ENCODE assay signal across 9 mouse cellular contexts in the genomic region with DNA sequence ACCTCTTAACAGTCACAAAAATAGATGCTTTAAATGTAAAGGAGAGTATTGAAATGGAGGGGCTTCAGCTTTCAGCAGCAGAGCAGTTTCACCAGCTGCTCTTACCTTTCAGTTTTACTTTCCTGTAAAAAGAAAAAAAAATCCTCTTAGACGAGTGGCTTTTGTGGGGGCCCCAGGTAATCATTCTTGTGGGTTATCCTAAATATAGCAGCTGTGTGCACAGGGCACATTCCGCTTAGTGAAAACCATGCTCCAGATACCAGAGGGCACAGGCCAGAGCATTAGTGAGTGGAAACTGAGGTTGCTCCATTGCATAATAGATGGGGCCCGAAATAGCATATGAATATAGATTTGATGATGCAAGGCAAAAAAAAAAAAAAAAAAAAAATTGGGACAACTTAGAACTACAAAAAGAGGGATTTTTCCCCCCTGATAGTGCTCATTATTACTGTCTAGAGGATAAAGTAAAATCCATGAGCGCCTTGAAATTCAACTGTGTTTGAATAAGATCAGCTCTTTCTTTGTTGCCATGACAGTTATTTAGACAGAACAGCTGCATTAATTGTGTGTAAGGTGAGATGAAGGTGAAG. TPM values are rescaled to one million over a fixed set of nuclear protein-coding genes. Genes with fewer than 3 reads are reported as not detected.
A peak's percentile ranks its signal among the peaks of the same experiment; 100 is the strongest.
DNase-seq lines count a peak whose midpoint lies in the region; ATAC-seq and TF ChIP-seq lines count a peak whose summit lies in the region.
"Had no signal": no experiment of that assay in that cellular context is flagged by ENCODE, and none has a peak within 500 bp of the region (broad histone marks: within the 10 kb centered on the region; RNA-seq: fewer than 3 reads in every experiment).

No protein-coding gene starts in this region.

- no peak for DNase-seq in lung, embryonic 14.5 days
- DNase-seq in lung, postnatal 4 days: no peak
- no peak for DNase-seq in midbrain, embryonic 14.5 days
- no peak for DNase-seq in adrenal gland, adult (ENCODE audit: inconsistent age in 2 of 2, low spot score in 1 of 2)
- no peak for DNase-seq in left cerebral cortex, adult 18-20 months (ENCODE audit: low spot score in 2 of 2)
- DNase-seq: cerebellum, postnatal 25 days; kidney, postnatal 25 days had no signal

- H3K27ac ChIP-seq in lung, embryonic 14.5 days (ENCODE audit: low read depth): no peak overlapping the region
- no peak overlapping the region for H3K27ac ChIP-seq in embryonic facial prominence, embryonic 13.5 days
- no peak overlapping the region for H3K27ac ChIP-seq in hindbrain, embryonic 16.5 days (ENCODE audit: low read depth, low read length)
- no peak overlapping the region for H3K27ac ChIP-seq in midbrain, embryonic 14.5 days (replicated peaks; ENCODE audit: low read depth, low read length)

- H3K4me2 ChIP-seq in lung, embryonic 14.5 days: peak overlapping the region; percentile 70
- H3K4me2 ChIP-seq in embryonic facial prominence, embryonic 13.5 days: peak overlapping the region; percentile 70
- H3K4me2 ChIP-seq in hindbrain, embryonic 16.5 days (ENCODE audit: low read length): peak overlapping the region; percentile 71
- H3K4me2 ChIP-seq in midbrain, embryonic 14.5 days (ENCODE audit: low read length): peak overlapping the region; percentile 71

- WGBS in lung, embryonic 14.5 days: 76% methylated on average over 4 of the region's 4 CpGs
- WGBS in embryonic facial prominence, embryonic 13.5 days: 77% methylated on average over 4 of the region's 4 CpGs
- WGBS in hindbrain, embryonic 16.5 days: 86% methylated on average over 4 of the region's 4 CpGs
- 89% methylated on average over 4 of the region's 4 CpGs for WGBS in midbrain, embryonic 14.5 days

- H3K4me3 ChIP-seq in lung, embryonic 14.5 days (ENCODE audit: low read depth, low read length): peak overlapping the region; percentile 66
- H3K4me3 ChIP-seq in embryonic facial prominence, embryonic 13.5 days: peak overlapping the region; percentile 72
- H3K4me3 ChIP-seq in hindbrain, embryonic 16.5 days (ENCODE audit: low read length): no peak overlapping the region
- no peak overlapping the region for H3K4me3 ChIP-seq in midbrain, embryonic 14.5 days (replicated peaks; ENCODE audit: low read depth, low read length)

- no peaks in the 10 kb centered on the region for H3K4me1 ChIP-seq in lung, embryonic 14.5 days (ENCODE audit: insufficient read depth)
- peaks cover 11% of the 10 kb centered on the region for H3K4me1 ChIP-seq in embryonic facial prominence, embryonic 13.5 days
- H3K4me1 ChIP-seq in hindbrain, embryonic 16.5 days (ENCODE audit: control insufficient read depth, insufficient read depth, low read depth, low read length): peaks cover 16% of the 10 kb centered on the region
- peaks cover 12% of the 10 kb centered on the region for H3K4me1 ChIP-seq in midbrain, embryonic 14.5 days (ENCODE audit: control insufficient read depth, insufficient read depth, low read length)

- H3K9ac ChIP-seq in lung, embryonic 14.5 days: peak overlapping the region; percentile 76
- H3K9ac ChIP-seq in embryonic facial prominence, embryonic 13.5 days: peak overlapping the region; percentile 92; the same call in 1 of the 2 replicates
- H3K9ac ChIP-seq in hindbrain, embryonic 16.5 days (ENCODE audit: low read depth, low read length): no peak overlapping the region
- no peak overlapping the region for H3K9ac ChIP-seq in midbrain, embryonic 14.5 days (replicated peaks; ENCODE audit: low read length)

- H3K36me3 ChIP-seq in lung, embryonic 14.5 days (ENCODE audit: insufficient read depth): no peaks in the 10 kb centered on the region
- H3K36me3 ChIP-seq in embryonic facial prominence, embryonic 13.5 days: no peaks in the 10 kb centered on the region
- H3K36me3 ChIP-seq in hindbrain, embryonic 16.5 days (ENCODE audit: control insufficient read depth, insufficient read depth, low read length): no peaks in the 10 kb centered on the region
- no peaks in the 10 kb centered on the region for H3K36me3 ChIP-seq in midbrain, embryonic 14.5 days (ENCODE audit: control insufficient read depth, insufficient read depth, low read length)

- H3K9me3 ChIP-seq in lung, embryonic 14.5 days (ENCODE audit: low read depth, low read length): no peaks in the 10 kb centered on the region
- H3K9me3 ChIP-seq in embryonic facial prominence, embryonic 13.5 days: no peaks in the 10 kb centered on the region
- no peaks in the 10 kb centered on the region for H3K9me3 ChIP-seq in hindbrain, embryonic 16.5 days (ENCODE audit: control insufficient read depth, low read length)
- no peaks in the 10 kb centered on the region for H3K9me3 ChIP-seq in midbrain, embryonic 14.5 days (ENCODE audit: control insufficient read depth, low read length)

- ATAC-seq in lung, embryonic 14.5 days (ENCODE audit: insufficient read depth): no peak
- no peak for ATAC-seq in embryonic facial prominence, embryonic 13.5 days (ENCODE audit: insufficient number of reproducible peaks, insufficient read depth, low FRiP score, low TSS enrichment, low read depth)
- no peak for ATAC-seq in hindbrain, embryonic 16.5 days
- ATAC-seq in midbrain, embryonic 14.5 days (ENCODE audit: low FRiP score, low TSS enrichment): no peak

- no peaks in the 10 kb centered on the region for H3K27me3 ChIP-seq in lung, embryonic 14.5 days (ENCODE audit: insufficient read depth, low read length)
- no peaks in the 10 kb centered on the region for H3K27me3 ChIP-seq in embryonic facial prominence, embryonic 13.5 days
- H3K27me3 ChIP-seq in hindbrain, embryonic 16.5 days (replicated peaks; ENCODE audit: control insufficient read depth, insufficient read depth, low read length): no peaks in the 10 kb centered on the region
- H3K27me3 ChIP-seq in midbrain, embryonic 14.5 days (ENCODE audit: control insufficient read depth, insufficient read depth, low read length): no peaks in the 10 kb centered on the region

- TF ChIP-seq CTCF in lung, embryonic 14.5 days (IDR thresholded peaks at IDR 0.05; ENCODE audit: low read depth): no peak

RNA-seq across cellular contexts. Expression of gene Ccdc191, which starts 1.2 kb away (rescaled TPM):
- polyA plus RNA-seq in lung, embryonic 14.5 days (2014; fragmentation: Nextera tagmentation; extraction: Ambion mirVana): 7.6 and 10.5 TPM in 2 replicates
- polyA plus RNA-seq in embryonic facial prominence, embryonic 13.5 days (2015; fragmentation: Nextera tagmentation; extraction: Ambion mirVana): 16.4 and 18.7 TPM in 2 replicates
- polyA plus RNA-seq in hindbrain, embryonic 16.5 days (2015; fragmentation: Nextera tagmentation; extraction: Ambion mirVana): 6.7 and 8.9 TPM in 2 replicates
- 6.6 and 8.6 TPM in 2 replicates for polyA plus RNA-seq in midbrain, embryonic 14.5 days (2014; fragmentation: Nextera tagmentation; extraction: Ambion mirVana)
- 1 to 10 TPM; 3.9 to 5.4 TPM for total RNA-seq in left cerebral cortex, adult 18-20 months (2021)

RNA-seq across cellular contexts. Expression of gene Qtrt2, which starts 35.8 kb away (rescaled TPM):
- polyA plus RNA-seq in lung, embryonic 14.5 days (2014; fragmentation: Nextera tagmentation; extraction: Ambion mirVana): 39.5 and 43.0 TPM in 2 replicates
- 36.6 and 37.5 TPM in 2 replicates for polyA plus RNA-seq in embryonic facial prominence, embryonic 13.5 days (2015; fragmentation: Nextera tagmentation; extraction: Ambion mirVana)
- 17.6 and 18.9 TPM in 2 replicates for polyA plus RNA-seq in hindbrain, embryonic 16.5 days (2015; fragmentation: Nextera tagmentation; extraction: Ambion mirVana)
- 19.5 and 28.9 TPM in 2 replicates for polyA plus RNA-seq in midbrain, embryonic 14.5 days (2014; fragmentation: Nextera tagmentation; extraction: Ambion mirVana)
- total RNA-seq in left cerebral cortex, adult 18-20 months (2021): 10 to 100 TPM; 30.2 to 34.8 TPM

Comparison
In these comparisons a context has a peak if more than half of its experiments do, and no peak if none do; other contexts are left out.
1. H3K4me3 ChIP-seq: peak in lung, embryonic 14.5 days (single experiment) and embryonic facial prominence, embryonic 13.5 days (single experiment); none in hindbrain, embryonic 16.5 days (single experiment) and midbrain, embryonic 14.5 days (single experiment).
2. H3K9ac ChIP-seq: peak in lung, embryonic 14.5 days (single experiment) and embryonic facial prominence, embryonic 13.5 days (single experiment); none in hindbrain, embryonic 16.5 days (single experiment) and midbrain, embryonic 14.5 days (single experiment).
3. Peak in every context shown above with its lines, with median percentiles within 50 percentile points of each other: H3K4me2 ChIP-seq.